In genomic region chr13:75943189-75944043, GRCm38 (mm10) we compare ENCODE assay signal across 8 mouse cellular contexts. TPM values are rescaled to one million over a fixed set of nuclear protein-coding genes. Genes with fewer than 3 reads are reported as not detected.
DNase-seq lines count a peak whose midpoint lies in the region; ATAC-seq and TF ChIP-seq lines count a peak whose summit lies in the region.

TSS of gene Rhobtb3 (minus strand) at chr13:75943925.

- H3K79me2 ChIP-seq in heart, adult 2 months (replicated peaks; ENCODE audit: control insufficient read depth, insufficient read depth, low read length), result no peaks in the 10 kb centered on the region

- DNase-seq in 3T3-L1 (ENCODE audit: low read depth, low spot score), result peak; percentile 78
- DNase-seq in adrenal gland, postnatal 4 days (ENCODE audit: low spot score in 2 of 2), result peak; percentile 49 to 58
- peak; percentile 85 for DNase-seq in heart, adult 2 months
- peak; percentile 73 for DNase-seq in kidney, adult 18-20 months
- DNase-seq in limb, embryonic 11.5 days (ENCODE audit: low spot score), result peak; percentile 98
- peak; percentile 7 to 28 for DNase-seq in spleen, adult 18-20 months

- no peaks in the 10 kb centered on the region for H3K9me3 ChIP-seq in embryonic facial prominence, embryonic 12.5 days
- H3K9me3 ChIP-seq in limb, embryonic 11.5 days (ENCODE audit: control insufficient read depth, low read length), result no peaks in the 10 kb centered on the region
- H3K9me3 ChIP-seq in midbrain, embryonic 13.5 days, result no peaks in the 10 kb centered on the region

- peaks cover 12% of the 10 kb centered on the region for H3K36me3 ChIP-seq in embryonic facial prominence, embryonic 12.5 days
- peaks cover 3% of the 10 kb centered on the region for H3K36me3 ChIP-seq in heart, adult 2 months (ENCODE audit: control insufficient read depth, insufficient read depth, low read length)
- peaks cover under 1% of the 10 kb centered on the region; the same call in 1 of the 2 replicates for H3K36me3 ChIP-seq in limb, embryonic 11.5 days (ENCODE audit: control insufficient read depth, insufficient read depth, low read length)
- H3K36me3 ChIP-seq in midbrain, embryonic 13.5 days, result peaks cover 9% of the 10 kb centered on the region

- H3K4me3 ChIP-seq in embryonic facial prominence, embryonic 12.5 days, result peak within 1 kb of the TSS; percentile 76
- H3K4me3 ChIP-seq in heart, adult 2 months, result peak within 1 kb of the TSS; percentile 80
- H3K4me3 ChIP-seq in limb, embryonic 11.5 days (ENCODE audit: low read depth, low read length), result peak within 1 kb of the TSS; percentile 92
- peak within 1 kb of the TSS; percentile 78 for H3K4me3 ChIP-seq in midbrain, embryonic 13.5 days (replicated peaks)

- no peak for TF ChIP-seq CTCF in heart, adult 2 months (IDR thresholded peaks at IDR 0.05)

- intact Hi-C loops in heart, adult 2 months (cut with DNase I), result loop anchor here (1.0 to 5.0 kb wide), 4 partner anchors 75 to 236 kb away; partner anchors contain the start of genes Arsk, Ell2, Gpr150 and Rfesd

- peak within 1 kb of the TSS; percentile 94 for H3K9ac ChIP-seq in embryonic facial prominence, embryonic 12.5 days
- H3K9ac ChIP-seq in heart, adult 2 months (ENCODE audit: low read depth, low read length), result peak within 1 kb of the TSS; percentile 71
- peak within 1 kb of the TSS; percentile 99 for H3K9ac ChIP-seq in limb, embryonic 11.5 days (ENCODE audit: low read length)
- peak within 1 kb of the TSS; percentile 94 for H3K9ac ChIP-seq in midbrain, embryonic 13.5 days (replicated peaks)

- TF ChIP-seq EP300 in heart, adult 2 months (IDR thresholded peaks at IDR 0.05; ENCODE audit: insufficient read depth, low read depth, low read length), result no peak

- under 1% methylated on average over 99 of the region's 110 CpGs for WGBS in embryonic facial prominence, embryonic 12.5 days
- WGBS in heart, adult 2 months, result under 1% methylated on average over 110 of the region's 110 CpGs
- under 1% methylated on average over 74 of the region's 110 CpGs for WGBS in limb, embryonic 11.5 days
- WGBS in midbrain, embryonic 13.5 days, result under 1% methylated on average over 87 of the region's 110 CpGs

- no peak for TF ChIP-seq POLR2A in heart, adult 2 months (IDR thresholded peaks at IDR 0.05; ENCODE audit: insufficient read depth, low read depth, low read length)

- peak within 1 kb of the TSS; percentile 100 for H3K27ac ChIP-seq in embryonic facial prominence, embryonic 12.5 days
- H3K27ac ChIP-seq in heart, adult 2 months, result peak within 1 kb of the TSS; percentile 81
- peak within 1 kb of the TSS; percentile 99 for H3K27ac ChIP-seq in limb, embryonic 11.5 days (replicated peaks; ENCODE audit: low read depth, low read length)
- peak within 1 kb of the TSS; percentile 99 for H3K27ac ChIP-seq in midbrain, embryonic 13.5 days

- H3K4me1 ChIP-seq in embryonic facial prominence, embryonic 12.5 days, result peaks cover 25% of the 10 kb centered on the region
- peaks cover 3% of the 10 kb centered on the region for H3K4me1 ChIP-seq in heart, adult 2 months (ENCODE audit: control insufficient read depth, insufficient read depth, low read length)
- peaks cover 6% of the 10 kb centered on the region for H3K4me1 ChIP-seq in limb, embryonic 11.5 days (ENCODE audit: control insufficient read depth, insufficient read depth, low read length)
- peaks cover 18% of the 10 kb centered on the region for H3K4me1 ChIP-seq in midbrain, embryonic 13.5 days (replicated peaks)

- H3K4me2 ChIP-seq in embryonic facial prominence, embryonic 12.5 days (replicated peaks), result peak within 1 kb of the TSS; percentile 63
- H3K4me2 ChIP-seq in limb, embryonic 11.5 days (ENCODE audit: low read depth, severe bottlenecking), result peak within 1 kb of the TSS; percentile 62
- H3K4me2 ChIP-seq in midbrain, embryonic 13.5 days (replicated peaks), result peak within 1 kb of the TSS; percentile 69

- ATAC-seq in embryonic facial prominence, embryonic 12.5 days (ENCODE audit: insufficient number of reproducible peaks, insufficient read depth, low FRiP score, low TSS enrichment), result peak; percentile 90
- ATAC-seq in limb, embryonic 11.5 days (ENCODE audit: insufficient number of reproducible peaks, low FRiP score, low TSS enrichment, low read depth), result peak; percentile 92
- ATAC-seq in midbrain, embryonic 13.5 days, result peak; percentile 92

- no peaks in the 10 kb centered on the region for H3K27me3 ChIP-seq in embryonic facial prominence, embryonic 12.5 days
- H3K27me3 ChIP-seq in heart, adult 2 months (ENCODE audit: control insufficient read depth, insufficient read depth, low read length), result no peaks in the 10 kb centered on the region
- no peaks in the 10 kb centered on the region for H3K27me3 ChIP-seq in limb, embryonic 11.5 days (ENCODE audit: control insufficient read depth, insufficient read depth, low read length)
- no peaks in the 10 kb centered on the region for H3K27me3 ChIP-seq in midbrain, embryonic 13.5 days

RNA-seq across cellular contexts. Expression of gene Rhobtb3, which starts in this region (rescaled TPM):
- 10 to 100 TPM; 22.1 to 24.1 TPM for total RNA-seq in adrenal gland, postnatal 4 days (2021)
- polyA plus RNA-seq in embryonic facial prominence, embryonic 12.5 days (2016; fragmentation: Nextera tagmentation; extraction: Ambion mirVana), result 66.1 and 71.3 TPM in 2 replicates
- total RNA-seq in heart, adult 2 months (2021), result 10 to 100 TPM; 11.3 to 12.6 TPM
- polyA plus RNA-seq in heart, adult 2 months (2012; rRNA removed), result 7.6 and 16.0 TPM in 2 replicates
- polyA plus RNA-seq in limb, embryonic 11.5 days (2014; fragmentation: Nextera tagmentation; extraction: Ambion mirVana), result 84.2 and 90.7 TPM in 2 replicates
- 31.5 and 32.9 TPM in 2 replicates for polyA plus RNA-seq in midbrain, embryonic 13.5 days (2015; fragmentation: Nextera tagmentation; extraction: Ambion mirVana)

Comparison
In these comparisons a context has a peak if more than half of its experiments do, and no peak if none do; other contexts are left out.
1. Peak in every context shown above with its lines: DNase-seq, ATAC-seq, H3K4me3 ChIP-seq and H3K27ac ChIP-seq.
2. DNase-seq: peak in every context shown above with its lines; median percentile 98 in limb, embryonic 11.5 days; 85 in heart, adult 2 months; 78 in 3T3-L1; 73 in kidney, adult 18-20 months; 54 in adrenal gland, postnatal 4 days; 18 in spleen, adult 18-20 months.